Mouse (Mus musculus) cerebellum, postnatal 36 days (tissue): ENCODE results near the gene Ror1.

Experiments used
- DNase-seq, 2 experiments: peaks; one replicate each; pipeline ENCODE4 v3.0.0; 2021 to 2022; ENCODE audit warnings: mixed read lengths in 2 of 2

Ror1 gene

GRCm38 (mm10) chr4:100165790-100166189 lies 70.2 kb downstream of the Ror1 start:
- no peak for DNase-seq

- DNase-seq: no peak
Measured at GRCm38 (mm10) chr4:100166871-100167270, 71.3 kb downstream of the Ror1 start.

GRCm38 (mm10) chr4:100169683-100170082 lies 74.1 kb downstream of the Ror1 start:
- no peak for DNase-seq

- no peak for DNase-seq
Measured at GRCm38 (mm10) chr4:100170161-100170650, 74.6 kb downstream of the Ror1 start.

GRCm38 (mm10) chr4:100170743-100171142 lies 75.2 kb downstream of the Ror1 start:
- no peak for DNase-seq

- no peak for DNase-seq
Measured at GRCm38 (mm10) chr4:100171483-100171898, 75.9 kb downstream of the Ror1 start.

GRCm38 (mm10) chr4:100175594-100175993 lies 80.0 kb downstream of the Ror1 start:
- no peak for DNase-seq

- no peak for DNase-seq
Measured at GRCm38 (mm10) chr4:100178316-100178715, 82.7 kb downstream of the Ror1 start.

GRCm38 (mm10) chr4:100181676-100182075 lies 86.1 kb downstream of the Ror1 start:
- peak; percentile 53 to 60 for DNase-seq

GRCm38 (mm10) chr4:100186781-100187180 lies 91.2 kb downstream of the Ror1 start:
- no peak for DNase-seq

GRCm38 (mm10) chr4:100187563-100188200 lies 92.1 kb downstream of the Ror1 start:
- DNase-seq: no peak

- no peak for DNase-seq
Measured at GRCm38 (mm10) chr4:100188201-100188699, 92.7 kb downstream of the Ror1 start.

GRCm38 (mm10) chr4:100191483-100191882 lies 95.9 kb downstream of the Ror1 start:
- no peak for DNase-seq

GRCm38 (mm10) chr4:100194136-100194535 lies 98.5 kb downstream of the Ror1 start:
- DNase-seq: no peak

- no peak for DNase-seq
Measured at GRCm38 (mm10) chr4:100196255-100196793, 100.7 kb downstream of the Ror1 start.

GRCm38 (mm10) chr4:100198275-100198674 lies 102.7 kb downstream of the Ror1 start:
- no peak for DNase-seq

- DNase-seq: no peak
Measured at GRCm38 (mm10) chr4:100201322-100201721, 105.7 kb downstream of the Ror1 start.

GRCm38 (mm10) chr4:100203066-100203465 lies 107.5 kb downstream of the Ror1 start:
- DNase-seq: no peak

- no peak for DNase-seq
Measured at GRCm38 (mm10) chr4:100203688-100204087, 108.1 kb downstream of the Ror1 start.

- no peak for DNase-seq
Measured at GRCm38 (mm10) chr4:100204381-100204780, 108.8 kb downstream of the Ror1 start.

GRCm38 (mm10) chr4:100208081-100208480 lies 112.5 kb downstream of the Ror1 start:
- DNase-seq: no peak

GRCm38 (mm10) chr4:100209106-100209505 lies 113.5 kb downstream of the Ror1 start:
- no peak for DNase-seq

- DNase-seq: no peak
Measured at GRCm38 (mm10) chr4:100211331-100211730, 115.7 kb downstream of the Ror1 start.
